Mouse (Mus musculus): ENCODE data around the gene Rrnad1. TPM values are rescaled to one million over a fixed set of nuclear protein-coding genes. Genes with fewer than 3 reads are reported as not detected.

Rrnad1 gene
- polyA plus RNA-seq, 2 experiments, result 3.5 to 9.2 TPM

DNA sequence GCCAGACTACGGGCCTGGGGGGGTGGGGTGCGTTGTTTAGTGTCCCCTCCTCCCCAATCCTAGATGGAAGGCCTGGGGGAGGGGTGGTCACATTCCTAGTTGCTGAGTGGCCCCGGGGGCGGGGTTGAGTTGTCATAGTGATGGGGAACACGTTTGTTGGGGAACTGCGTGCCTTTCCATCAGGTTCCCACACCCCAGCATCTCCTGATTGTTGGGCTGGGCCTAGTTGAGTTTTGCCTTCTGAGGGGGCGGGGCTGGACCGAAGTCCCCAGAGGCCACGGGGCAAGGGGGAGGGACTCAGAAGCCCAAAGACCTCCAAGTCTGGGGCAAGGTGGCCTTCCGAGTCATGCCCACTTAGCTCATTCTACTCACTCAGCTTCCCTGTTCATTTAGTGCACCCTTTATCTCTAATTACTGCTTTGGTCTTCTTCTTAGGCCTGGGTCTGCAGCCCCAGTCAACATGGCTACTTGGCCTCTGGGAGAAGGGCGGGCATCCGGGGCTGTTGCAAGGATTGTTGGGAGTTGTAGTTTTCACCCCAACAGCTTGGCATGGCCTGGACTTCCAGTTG, 19.9 kb downstream of the Rrnad1 start:
- H3K9ac ChIP-seq (replicated peaks), result peak overlapping the region; percentile 44
- peak; percentile 5; the same call in 1 of the 2 replicates for ATAC-seq (ENCODE audit: insufficient read depth)
- H3K4me3 ChIP-seq (ENCODE audit: insufficient read depth in 1 of 2, low read depth in 2 of 2, low read length in 2 of 2), result peak overlapping the region; percentile 52 to 100
- peaks cover 33% of the 10 kb centered on the region for H3K36me3 ChIP-seq (replicated peaks; ENCODE audit: control insufficient read depth, insufficient read depth, low read depth)
- H3K9me3 ChIP-seq (ENCODE audit: control insufficient read depth, low read length), result no peaks in the 10 kb centered on the region
- TF ChIP-seq CTCF (IDR thresholded peaks at IDR 0.05; ENCODE audit: low read depth) (no peak), EP300 (IDR thresholded peaks at IDR 0.05; ENCODE audit: low read depth) (no peak)
- peak overlapping the region; percentile 91 for H3K4me2 ChIP-seq (ENCODE audit: low read depth)
- H3K27me3 ChIP-seq (ENCODE audit: control insufficient read depth, insufficient read depth, low read length), result no peaks in the 10 kb centered on the region
- H3K4me1 ChIP-seq (replicated peaks; ENCODE audit: control insufficient read depth in 2 of 2, insufficient read depth in 2 of 2, low read length in 1 of 2), result peaks cover 51 to 54% of the 10 kb centered on the region in 2 experiments
- peak overlapping the region; percentile 89 for H3K27ac ChIP-seq
- 14% methylated on average over 12 of the region's 12 CpGs for WGBS (ENCODE audit: insufficient replicate concordance)
- DNase-seq (ENCODE audit: low read depth in 3 of 3, low spot score in 3 of 3), result peak in 1 of 3 experiments; percentile 47

DNA sequence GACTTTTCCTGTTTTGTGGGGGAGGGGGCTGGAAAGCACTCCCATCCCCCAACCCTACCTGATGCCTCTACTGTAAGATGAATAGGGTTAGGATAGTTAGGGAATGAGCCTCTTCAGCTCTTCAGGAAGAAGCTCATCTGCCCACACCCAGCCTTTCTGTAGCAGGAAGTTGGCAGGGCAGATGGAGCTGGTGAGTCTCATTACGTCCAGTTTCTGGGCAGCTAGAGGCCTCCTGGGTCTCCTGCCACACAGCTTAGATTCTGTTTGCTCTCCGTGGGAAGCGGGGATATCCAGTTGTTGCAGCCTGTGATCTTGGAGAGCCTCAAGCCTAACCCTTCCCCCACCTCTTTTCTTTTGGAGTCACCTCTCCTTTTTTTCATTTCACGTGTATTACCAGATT, 20.6 kb downstream of the Rrnad1 start:
- Histone ChIP-seq H3K36me3 (replicated peaks; ENCODE audit: control insufficient read depth, insufficient read depth, low read depth) (peaks cover 25% of the 10 kb centered on the region), H3K4me3 (ENCODE audit: insufficient read depth in 1 of 2, low read depth in 2 of 2, low read length in 2 of 2) (peak overlapping the region; percentile 36 to 100), H3K27ac (peak overlapping the region; percentile 89), H3K27me3 (ENCODE audit: control insufficient read depth, insufficient read depth, low read length) (no peaks in the 10 kb centered on the region), H3K4me2 (ENCODE audit: low read depth) (peak overlapping the region; percentile 91), H3K4me1 (replicated peaks; ENCODE audit: control insufficient read depth in 2 of 2, insufficient read depth in 2 of 2, low read length in 1 of 2) (peaks cover 51 to 58% of the 10 kb centered on the region in 2 experiments), H3K9me3 (ENCODE audit: control insufficient read depth, low read length) (no peaks in the 10 kb centered on the region), H3K9ac (replicated peaks) (peak overlapping the region; percentile 100)
- TF ChIP-seq CTCF (IDR thresholded peaks at IDR 0.05; ENCODE audit: low read depth) (no peak), EP300 (IDR thresholded peaks at IDR 0.05; ENCODE audit: low read depth) (no peak)
- DNase-seq (ENCODE audit: low read depth in 3 of 3, low spot score in 3 of 3) (no peak), ATAC-seq (ENCODE audit: insufficient read depth) (no peak)
- 12% methylated on average over 4 of the region's 4 CpGs for whole genome bisulfite sequencing (ENCODE audit: insufficient replicate concordance)

DNA sequence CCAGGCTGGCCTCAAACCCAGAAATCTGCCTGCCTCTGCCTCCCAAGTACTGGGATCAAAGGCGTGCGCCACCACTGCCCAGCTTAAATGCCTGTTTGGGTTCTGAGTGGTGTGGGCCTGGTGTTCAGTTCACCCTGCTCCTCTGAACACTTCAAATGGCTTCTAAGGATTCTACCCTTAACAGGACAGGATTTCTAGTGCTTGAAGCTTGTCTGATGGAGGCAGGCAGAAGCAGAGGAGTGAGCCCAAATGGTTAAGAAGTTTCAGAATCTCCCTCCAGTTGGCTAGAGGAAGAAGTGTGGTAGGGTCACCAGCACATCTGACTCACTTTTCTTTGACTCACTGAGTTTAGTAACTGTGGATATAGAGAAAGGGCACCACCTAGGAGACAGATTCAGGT, 21.1 kb downstream of the Rrnad1 start:
- 57% methylated on average over 2 of the region's 2 CpGs for whole genome bisulfite sequencing (ENCODE audit: insufficient replicate concordance)
- peaks cover 20% of the 10 kb centered on the region for H3K36me3 ChIP-seq (replicated peaks; ENCODE audit: control insufficient read depth, insufficient read depth, low read depth)
- H3K4me3 ChIP-seq (ENCODE audit: insufficient read depth in 1 of 2, low read depth in 2 of 2, low read length in 2 of 2), result peak overlapping the region; percentile 97 to 100; a peak in 3 of 4 replicates
- peak overlapping the region; percentile 91 for H3K4me2 ChIP-seq (ENCODE audit: low read depth)
- H3K27ac ChIP-seq, result peak overlapping the region; percentile 89
- H3K27me3 ChIP-seq (ENCODE audit: control insufficient read depth, insufficient read depth, low read length), result no peaks in the 10 kb centered on the region
- TF ChIP-seq CTCF (IDR thresholded peaks at IDR 0.05; ENCODE audit: low read depth) (no peak), EP300 (IDR thresholded peaks at IDR 0.05; ENCODE audit: low read depth) (no peak)
- peaks cover 51 to 60% of the 10 kb centered on the region in 2 experiments for H3K4me1 ChIP-seq (replicated peaks; ENCODE audit: control insufficient read depth in 2 of 2, insufficient read depth in 2 of 2, low read length in 1 of 2)
- no peaks in the 10 kb centered on the region for H3K9me3 ChIP-seq (ENCODE audit: control insufficient read depth, low read length)
- DNase-seq (ENCODE audit: low read depth in 3 of 3, low spot score in 3 of 3) (no peak), ATAC-seq (ENCODE audit: insufficient read depth) (no peak)
- peak overlapping the region; percentile 100 for H3K9ac ChIP-seq (replicated peaks)

DNA sequence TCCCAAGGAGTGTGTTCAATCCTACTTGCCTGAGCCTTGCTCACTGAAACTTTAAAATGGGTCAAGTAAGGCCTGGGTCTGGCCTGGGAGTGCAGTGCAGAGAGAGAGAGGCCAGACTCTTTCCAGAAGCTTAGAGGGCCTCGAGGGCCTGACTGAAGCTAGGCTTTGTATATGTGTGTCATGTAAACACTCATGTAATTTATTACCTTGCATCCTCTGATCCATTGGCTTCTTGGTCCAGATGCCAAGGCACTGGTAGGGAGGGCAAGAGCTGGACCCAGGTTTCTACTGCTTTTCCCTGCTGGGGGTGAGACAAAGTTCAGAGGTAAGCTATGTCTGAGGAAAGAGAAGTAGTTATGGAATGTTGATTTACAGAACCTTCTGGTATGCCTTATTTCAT, 22.6 kb downstream of the Rrnad1 start:
- ATAC-seq (ENCODE audit: insufficient read depth) (no peak), DNase-seq (ENCODE audit: low read depth in 3 of 3, low spot score in 3 of 3) (no peak)
- Histone ChIP-seq H3K4me1 (replicated peaks; ENCODE audit: control insufficient read depth in 2 of 2, insufficient read depth in 2 of 2, low read length in 1 of 2) (peaks cover 48 to 59% of the 10 kb centered on the region in 2 experiments), H3K36me3 (replicated peaks; ENCODE audit: control insufficient read depth, insufficient read depth, low read depth) (peaks cover 5% of the 10 kb centered on the region), H3K27ac (peak overlapping the region; percentile 89), H3K9me3 (ENCODE audit: control insufficient read depth, low read length) (no peaks in the 10 kb centered on the region), H3K4me3 (ENCODE audit: insufficient read depth in 1 of 2, low read depth in 2 of 2, low read length in 2 of 2) (peak overlapping the region; percentile 97 to 100), H3K27me3 (ENCODE audit: control insufficient read depth, insufficient read depth, low read length) (no peaks in the 10 kb centered on the region), H3K9ac (replicated peaks) (peak overlapping the region; percentile 100), H3K4me2 (ENCODE audit: low read depth) (peak overlapping the region; percentile 91)
- WGBS (ENCODE audit: insufficient replicate concordance), result 3% methylated on average over 1 of the region's 1 CpGs
- TF ChIP-seq CTCF (IDR thresholded peaks at IDR 0.05; ENCODE audit: low read depth) (no peak), EP300 (IDR thresholded peaks at IDR 0.05; ENCODE audit: low read depth) (no peak)

DNA sequence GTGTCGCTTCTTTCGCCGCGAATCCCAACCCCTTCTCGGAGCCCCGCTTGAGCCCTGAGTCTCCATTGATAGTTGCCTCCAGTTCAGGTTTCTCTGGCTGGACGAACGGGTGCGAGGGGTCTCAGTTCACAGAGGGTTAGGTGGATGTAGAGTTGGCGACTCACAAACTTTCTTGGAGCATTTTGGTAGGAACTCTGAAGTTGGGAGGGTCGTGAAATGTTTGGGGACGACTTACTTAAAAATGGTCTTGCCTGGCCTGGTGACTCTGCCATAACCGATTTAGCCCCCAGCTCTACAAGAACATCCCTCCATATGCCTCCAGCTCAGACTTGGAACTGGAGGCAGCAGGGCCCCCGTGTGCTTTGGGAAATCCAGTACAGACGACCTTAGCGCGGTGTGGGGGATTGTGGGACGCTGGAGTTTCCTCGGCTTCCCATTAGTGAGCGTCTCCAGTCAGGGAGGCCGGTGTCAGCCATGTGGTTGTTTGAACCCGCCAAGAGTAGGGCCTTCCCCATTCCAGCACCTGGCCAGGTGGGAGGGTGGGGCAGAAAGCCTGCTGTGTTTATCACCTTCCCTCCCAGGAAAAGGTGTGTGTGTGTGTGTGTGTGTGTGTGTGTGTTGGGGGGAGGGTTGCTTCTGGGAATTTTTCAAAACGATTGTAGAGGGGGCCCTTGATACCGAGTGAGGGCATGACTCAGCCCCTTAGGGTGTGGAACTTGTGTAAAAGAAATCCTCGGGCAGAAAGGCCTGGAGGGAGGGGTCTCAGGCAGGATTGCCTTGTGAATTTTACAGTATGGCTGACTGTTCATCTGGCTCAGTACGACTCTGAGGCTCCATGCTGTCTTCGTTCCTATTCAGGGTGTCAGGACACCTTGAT, 23.3 kb downstream of the Rrnad1 start:
- WGBS (ENCODE audit: insufficient replicate concordance), result 0% methylated on average over 27 of the region's 27 CpGs
- peaks cover 47 to 55% of the 10 kb centered on the region in 2 experiments for H3K4me1 ChIP-seq (replicated peaks; ENCODE audit: control insufficient read depth in 2 of 2, insufficient read depth in 2 of 2, low read length in 1 of 2)
- DNase-seq (ENCODE audit: low read depth in 3 of 3, low spot score in 3 of 3), result peak in 1 of 3 experiments; percentile 68

More for the DNA sequence above, 23.3 kb downstream of the Rrnad1 start:
- ATAC-seq (ENCODE audit: insufficient read depth), result peak; percentile 7; the same call in 1 of the 2 replicates
- H3K4me3 ChIP-seq (ENCODE audit: insufficient read depth in 1 of 2, low read depth in 2 of 2, low read length in 2 of 2), result peak overlapping the region; percentile 97 to 100
- H3K27ac ChIP-seq, result peak overlapping the region; percentile 89
- TF ChIP-seq CTCF (IDR thresholded peaks at IDR 0.05; ENCODE audit: low read depth), result no peak
- no peak for TF ChIP-seq EP300 (IDR thresholded peaks at IDR 0.05; ENCODE audit: low read depth)
- H3K9me3 ChIP-seq (ENCODE audit: control insufficient read depth, low read length), result no peaks in the 10 kb centered on the region
- peaks cover 3% of the 10 kb centered on the region for H3K36me3 ChIP-seq (replicated peaks; ENCODE audit: control insufficient read depth, insufficient read depth, low read depth)
- peak overlapping the region; percentile 100 for H3K9ac ChIP-seq (replicated peaks)
- H3K4me2 ChIP-seq (ENCODE audit: low read depth), result peak overlapping the region; percentile 91
- H3K27me3 ChIP-seq (ENCODE audit: control insufficient read depth, insufficient read depth, low read length), result no peaks in the 10 kb centered on the region

Measured in liver, embryonic 14.5 days (tissue).